Mouse (Mus musculus) adrenal gland, postnatal 0 days (tissue): ENCODE results near the gene Ocln. TPM values are rescaled to one million over a fixed set of nuclear protein-coding genes. Genes with fewer than 3 reads are reported as not detected.

Experiments used
- polyA plus RNA-seq: library from polyadenylated mRNA; unstranded; fragments of >200 nt; fragmentation: Nextera tagmentation; extraction: Ambion mirVana; gene quantifications from 2 replicates; pipeline ENCODE4 v1.2.1, GENCODE M21; 2015

Gene Ocln
- 6.0 and 9.7 TPM in 2 replicates for polyA plus RNA-seq

GRCm38 (mm10) chr13:100552369-100553041 is at the start of gene Ocln:
Ocln (minus strand) TSS chr13:100552718.

DNA sequence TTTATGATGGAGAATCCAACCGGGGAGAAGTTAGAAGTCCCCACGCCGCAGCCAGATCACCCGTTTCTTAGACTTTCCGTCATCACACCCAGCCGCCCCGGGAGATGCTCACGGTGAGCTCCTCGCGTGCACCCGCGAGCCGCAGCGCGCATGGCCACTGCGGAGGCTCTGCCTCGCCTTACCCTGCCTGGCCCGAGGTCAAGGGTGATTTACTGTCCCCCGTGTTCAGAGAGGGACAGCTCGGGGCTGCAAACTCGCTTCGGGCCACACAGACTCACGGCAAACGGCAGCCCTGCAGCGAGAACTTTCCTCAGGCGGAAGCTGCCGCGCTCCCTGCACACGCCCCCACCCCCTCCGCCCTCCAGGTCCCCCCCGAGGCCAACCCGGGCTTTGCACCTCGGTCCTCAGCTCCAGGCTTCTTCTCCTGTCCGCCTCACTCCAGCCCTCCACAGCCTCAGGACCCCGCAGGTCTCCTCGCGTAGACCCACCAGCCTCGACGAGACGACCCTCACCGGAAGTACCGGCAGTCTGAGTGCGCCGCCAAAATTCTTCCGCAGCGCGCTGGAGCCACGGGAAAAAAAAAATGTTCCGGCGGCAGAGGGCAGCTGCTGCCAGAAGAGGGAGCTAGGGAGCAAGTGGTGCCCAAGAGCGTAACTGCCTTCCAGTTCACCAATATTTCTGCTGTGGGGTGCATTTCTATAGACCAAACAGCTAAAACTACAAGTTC is 60.3 kb downstream of the Ocln start, which contains the start of gene Gtf2h2:
Gene Gtf2h2, minus strand, starts transcription at position 519 of the 727 bp plus-strand sequence.

GRCm38 (mm10) chr13:100452415-100453127 is 99.9 kb downstream of the Ocln start, which contains the start of gene Naip1:
Naip1 (minus strand) TSS chr13:100452869.

Other genes starting within 250 kb of the Ocln start
- 0.14 and 0.21 TPM in 2 replicates for gene Naip6, start 235.0 kb downstream of the Ocln start, polyA plus RNA-seq
- 0.17 TPM in 1 of 2 replicates, not detected in the other for gene Naip1, start 99.8 kb downstream of the Ocln start, polyA plus RNA-seq
- 48.8 and 53.6 TPM in 2 replicates for gene Gtf2h2, start 60.1 kb downstream of the Ocln start, polyA plus RNA-seq
- gene Marveld2, start 64.3 kb upstream of the Ocln start, polyA plus RNA-seq, result 0.93 and 1.6 TPM in 2 replicates
- 218 and 264 TPM in 2 replicates for gene Ak6, start 98.3 kb upstream of the Ocln start, polyA plus RNA-seq
- 15.3 and 23.1 TPM in 2 replicates for gene Rad17, start 98.3 kb upstream of the Ocln start, polyA plus RNA-seq
- 11.8 and 19.2 TPM in 2 replicates for gene Taf9, start 98.9 kb upstream of the Ocln start, polyA plus RNA-seq
- gene Ccdc125, start 117.0 kb upstream of the Ocln start, polyA plus RNA-seq, result 1.8 and 2.9 TPM in 2 replicates
- gene Cdk7, start 178.2 kb upstream of the Ocln start, polyA plus RNA-seq, result 81.6 and 88.1 TPM in 2 replicates
- gene Mrps36, start 191.9 kb upstream of the Ocln start, polyA plus RNA-seq, result 175 and 220 TPM in 2 replicates
- 16.3 and 16.8 TPM in 2 replicates for gene Cenph, start 223.2 kb upstream of the Ocln start, polyA plus RNA-seq
- 36.3 and 46.4 TPM in 2 replicates for gene Ccnb1, start 233.9 kb upstream of the Ocln start, polyA plus RNA-seq